Mouse (Mus musculus) limb, embryonic 11.5 days (tissue): Measurements from ENCODE around the gene Myof. TPM values are rescaled to one million over a fixed set of nuclear protein-coding genes. Genes with fewer than 3 reads are reported as not detected.

ENCODE experiments used
- ATAC-seq: fragments of 200-750 bp; cut with Nextera tagmentation; 2 replicates; pipeline ENCODE4 v1.8.0; 2017; ENCODE audit warnings: low read depth; ENCODE audit not compliant: insufficient number of reproducible peaks, low FRiP score, low TSS enrichment
- DNase-seq: peaks from one replicate; pipeline ENCODE4 v3.0.0-alpha.2; 2015; ENCODE audit warnings: low spot score
- H3K27ac ChIP-seq: fragments of 300-500 bp; sonication (generic); replicated peaks from 2 replicates; pipeline ENCODE4 v1.5.1; 2014; ENCODE audit warnings: low read depth, mild to moderate bottlenecking, low read length
- H3K27me3 ChIP-seq: fragments of 300-500 bp; sonication (generic); 2 replicates; pipeline ENCODE4 v1.6.1; 2014; ENCODE audit warnings: mild to moderate bottlenecking, low read length, mixed read lengths; ENCODE audit not compliant: control insufficient read depth, insufficient read depth
- H3K36me3 ChIP-seq: fragments of 300-500 bp; sonication (generic); 2 replicates; pipeline ENCODE4 v1.6.1; 2014; ENCODE audit warnings: mild to moderate bottlenecking, low read length, moderate library complexity, mixed read lengths; ENCODE audit not compliant: control insufficient read depth, insufficient read depth
- H3K4me1 ChIP-seq: fragments of 300-500 bp; sonication (generic); 2 replicates; pipeline ENCODE4 v1.6.1; 2014; ENCODE audit warnings: low read length, mixed read lengths; ENCODE audit not compliant: control insufficient read depth, insufficient read depth
- H3K4me2 ChIP-seq: fragments of 300-500 bp; sonication (generic); 2 replicates; pipeline ENCODE4 v1.6.1; 2014; ENCODE audit warnings: low read depth, mild to moderate bottlenecking, moderate library complexity; ENCODE audit not compliant: severe bottlenecking
- H3K4me3 ChIP-seq: fragments of 300-500 bp; sonication (generic); 2 replicates; pipeline ENCODE4 v1.5.1; 2014; ENCODE audit warnings: low read depth, low read length
- H3K9ac ChIP-seq: fragments of 300-500 bp; sonication (generic); 2 replicates; pipeline ENCODE4 v1.6.1; 2014; ENCODE audit warnings: mild to moderate bottlenecking, low read length
- H3K9me3 ChIP-seq: fragments of 300-500 bp; sonication (generic); 2 replicates; pipeline ENCODE4 v1.6.1; 2016; ENCODE audit warnings: low read length; ENCODE audit not compliant: control insufficient read depth
- WGBS: fragments of 180-500 bp; shearing (Covaris S2); extraction: QIAGEN DNeasy Blood & Tissue Kit; methylation state at CpG from one replicate; pipeline ENCODE4 v1.1.7; 2014; 5-methylcytosine and 5-hydroxymethylcytosine counted together
- polyA plus RNA-seq: library from polyadenylated mRNA; unstranded; fragments of >200 nt; fragmentation: Nextera tagmentation; extraction: Ambion mirVana; gene quantifications from 2 replicates; pipeline ENCODE4 v1.2.1, GENCODE M21; 2014

Myof gene
- polyA plus RNA-seq, 1 experiment from 2014 or later: 3.1 TPM

GRCm38 (mm10) chr19:37959543-37960215, 83.7 kb downstream of the Myof start:
- Histone ChIP-seq H3K4me1 (no peaks in the 10 kb centered on the region), H3K27ac (no peak overlapping the region), H3K4me2 (no peak overlapping the region), H3K27me3 (no peaks in the 10 kb centered on the region), H3K9ac (no peak overlapping the region), H3K9me3 (no peaks in the 10 kb centered on the region), H3K4me3 (no peak overlapping the region), H3K36me3 (no peaks in the 10 kb centered on the region)
- DNase-seq (no peak), ATAC-seq (no peak)
- 90% methylated on average over 10 of the region's 10 CpGs for WGBS

- ATAC-seq (no peak), DNase-seq (no peak)
- no peaks in the 10 kb centered on the region for H3K36me3 ChIP-seq
- no peak overlapping the region for H3K9ac ChIP-seq
- WGBS: 67% methylated on average over 6 of the region's 6 CpGs
- H3K4me2 ChIP-seq: no peak overlapping the region
- no peak overlapping the region for H3K4me3 ChIP-seq
- no peaks in the 10 kb centered on the region for H3K9me3 ChIP-seq
- H3K27ac ChIP-seq: no peak overlapping the region
- H3K4me1 ChIP-seq: no peaks in the 10 kb centered on the region
- H3K27me3 ChIP-seq: no peaks in the 10 kb centered on the region
Measured at GRCm38 (mm10) chr19:37959076-37959475, 84.3 kb downstream of the Myof start.

GRCm38 (mm10) chr19:37957256-37957655, 86.1 kb downstream of the Myof start:
- H3K9ac ChIP-seq: no peak overlapping the region
- whole genome bisulfite sequencing: 83% methylated on average over 7 of the region's 7 CpGs
- H3K36me3 ChIP-seq: no peaks in the 10 kb centered on the region
- H3K27me3 ChIP-seq: no peaks in the 10 kb centered on the region
- H3K4me3 ChIP-seq: no peak overlapping the region
- ATAC-seq (no peak), DNase-seq (no peak)
- no peak overlapping the region for H3K4me2 ChIP-seq
- no peak overlapping the region for H3K27ac ChIP-seq
- H3K9me3 ChIP-seq: no peaks in the 10 kb centered on the region
- no peaks in the 10 kb centered on the region for H3K4me1 ChIP-seq

GRCm38 (mm10) chr19:37956006-37956405, 87.4 kb downstream of the Myof start:
- Histone ChIP-seq H3K9me3 (no peaks in the 10 kb centered on the region), H3K4me2 (no peak overlapping the region), H3K36me3 (no peaks in the 10 kb centered on the region), H3K4me3 (no peak overlapping the region), H3K27ac (no peak overlapping the region), H3K4me1 (no peaks in the 10 kb centered on the region), H3K9ac (no peak overlapping the region), H3K27me3 (no peaks in the 10 kb centered on the region)
- DNase-seq: no peak
- ATAC-seq: no peak
- whole genome bisulfite sequencing: 87% methylated on average over 3 of the region's 3 CpGs

DNA sequence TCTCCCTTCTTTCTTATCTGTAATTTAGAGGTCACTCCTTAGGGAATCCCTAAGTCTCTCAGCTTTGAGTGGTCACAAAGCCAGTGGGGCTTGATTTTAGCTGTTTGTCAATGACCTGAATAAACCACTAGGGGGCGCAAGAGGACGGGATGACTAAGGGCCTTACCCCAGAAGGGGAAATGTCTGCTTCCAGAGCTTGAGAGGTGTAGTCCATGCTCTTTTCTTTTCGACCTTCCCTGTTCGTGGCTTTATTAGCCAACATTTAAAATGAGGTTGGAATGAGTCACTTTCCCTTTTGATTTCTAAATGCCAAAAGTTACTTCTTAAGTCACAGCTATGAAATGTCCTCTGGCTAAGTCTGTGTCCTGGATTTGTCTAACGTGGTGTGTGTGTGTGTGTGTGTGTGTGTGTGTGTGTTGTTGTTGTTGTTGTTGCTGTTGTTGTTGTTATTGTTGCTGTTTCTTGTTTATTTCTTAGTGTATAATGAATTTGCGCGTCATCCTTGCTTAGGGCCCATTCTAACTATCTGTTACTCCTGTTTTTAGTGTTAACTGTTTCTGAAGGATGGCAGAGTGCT, 87.9 kb downstream of the Myof start:
- ATAC-seq (no peak), DNase-seq (peak; percentile 81)
- H3K27me3 ChIP-seq: no peaks in the 10 kb centered on the region
- 36% methylated on average over 7 of the region's 7 CpGs for WGBS
- no peaks in the 10 kb centered on the region for H3K9me3 ChIP-seq
- no peak overlapping the region for H3K4me3 ChIP-seq
- H3K27ac ChIP-seq: no peak overlapping the region
- H3K36me3 ChIP-seq: no peaks in the 10 kb centered on the region
- no peaks in the 10 kb centered on the region for H3K4me1 ChIP-seq
- H3K4me2 ChIP-seq: no peak overlapping the region
- no peak overlapping the region for H3K9ac ChIP-seq

DNA sequence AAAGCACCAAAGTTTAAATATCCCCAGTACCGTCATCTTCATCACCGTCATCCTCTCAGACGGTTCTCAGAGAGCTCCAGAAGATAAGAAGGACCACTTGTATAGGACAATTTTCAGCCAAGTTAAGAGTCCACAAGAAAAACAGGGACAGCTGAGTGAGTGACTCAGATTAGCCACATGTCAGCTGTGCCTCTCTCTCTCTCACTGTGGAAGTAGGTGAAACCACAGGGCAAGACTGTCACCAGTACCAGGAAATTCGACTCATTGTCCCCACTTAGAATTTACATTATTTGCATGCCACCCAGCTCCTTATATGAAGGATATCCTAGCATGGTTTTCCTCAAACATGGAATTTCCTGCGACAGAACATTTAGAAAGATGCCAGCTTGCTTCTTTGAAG, 88.6 kb downstream of the Myof start:
- Histone ChIP-seq H3K4me1 (no peaks in the 10 kb centered on the region), H3K36me3 (no peaks in the 10 kb centered on the region), H3K27me3 (no peaks in the 10 kb centered on the region), H3K27ac (no peak overlapping the region), H3K4me2 (no peak overlapping the region), H3K9ac (no peak overlapping the region), H3K9me3 (no peaks in the 10 kb centered on the region), H3K4me3 (no peak overlapping the region)
- DNase-seq (no peak), ATAC-seq (no peak)
- 80% methylated on average over 5 of the region's 5 CpGs for WGBS

DNA sequence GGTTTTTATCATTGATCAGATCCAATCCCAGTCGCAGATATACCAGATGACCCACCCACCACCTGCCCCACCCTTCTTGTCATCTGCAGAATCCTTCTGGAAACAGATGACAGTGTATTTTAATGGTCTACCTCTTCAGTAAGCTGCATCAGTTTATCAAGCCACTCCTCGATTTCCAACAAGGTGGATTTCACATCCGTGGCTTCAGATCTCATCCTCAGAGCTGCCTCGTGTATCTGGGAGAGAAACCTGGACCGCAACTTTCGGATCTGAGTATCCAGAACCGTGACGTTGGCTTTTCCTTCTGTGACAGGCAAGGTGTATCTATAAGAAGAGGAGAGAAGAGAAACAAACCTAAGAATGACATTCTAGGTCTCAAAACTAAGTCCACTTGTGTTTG, 89.1 kb downstream of the Myof start:
- ATAC-seq (no peak), DNase-seq (no peak)
- H3K27ac ChIP-seq: no peak overlapping the region
- no peak overlapping the region for H3K9ac ChIP-seq
- 82% methylated on average over 8 of the region's 8 CpGs for WGBS
- H3K4me3 ChIP-seq: no peak overlapping the region
- H3K9me3 ChIP-seq: no peaks in the 10 kb centered on the region
- no peaks in the 10 kb centered on the region for H3K36me3 ChIP-seq
- H3K4me2 ChIP-seq: no peak overlapping the region
- H3K4me1 ChIP-seq: no peaks in the 10 kb centered on the region
- H3K27me3 ChIP-seq: no peaks in the 10 kb centered on the region

GRCm38 (mm10) chr19:37946696-37947095, 96.7 kb downstream of the Myof start:
- Histone ChIP-seq H3K27me3 (no peaks in the 10 kb centered on the region), H3K27ac (no peak overlapping the region), H3K9ac (no peak overlapping the region), H3K36me3 (no peaks in the 10 kb centered on the region), H3K4me1 (0 out of 2 replicates have a peak, but pooled peaks cover 3% of the 10 kb centered on the region), H3K4me2 (no peak overlapping the region), H3K4me3 (no peak overlapping the region), H3K9me3 (no peaks in the 10 kb centered on the region)
- ATAC-seq (no peak), DNase-seq (peak; percentile 40)
- 26% methylated on average over 4 of the region's 4 CpGs for WGBS

DNA sequence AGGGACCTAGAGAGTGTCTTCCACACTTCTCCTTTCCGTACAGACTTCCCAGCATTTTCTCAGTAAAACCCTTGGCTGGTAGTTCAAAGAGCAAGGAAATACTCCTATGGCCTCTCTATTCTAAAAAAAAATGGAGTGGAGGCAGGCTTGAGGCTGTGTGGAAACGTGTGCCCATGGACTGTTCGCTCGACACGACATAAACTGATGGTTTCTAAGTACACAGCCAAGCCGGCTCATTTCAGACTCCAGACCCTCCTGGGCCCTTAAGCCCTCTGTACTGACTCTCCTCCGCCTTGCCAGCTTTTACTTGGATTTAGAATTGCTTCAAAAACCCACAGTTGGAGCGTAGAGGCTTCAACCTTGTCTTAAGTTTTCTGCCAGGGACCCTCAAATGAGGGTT, 97.3 kb downstream of the Myof start:
- Histone ChIP-seq H3K9ac (no peak overlapping the region), H3K4me2 (no peak overlapping the region), H3K27ac (no peak overlapping the region), H3K27me3 (no peaks in the 10 kb centered on the region), H3K9me3 (no peaks in the 10 kb centered on the region), H3K36me3 (no peaks in the 10 kb centered on the region), H3K4me1 (0 out of 2 replicates have a peak, but pooled peaks cover 3% of the 10 kb centered on the region), H3K4me3 (no peak overlapping the region)
- DNase-seq (no peak), ATAC-seq (no peak)
- 77% methylated on average over 8 of the region's 8 CpGs for WGBS
